Mouse (Mus musculus) C2C12 (cell line): ENCODE results near the gene Ipcef1.

Source experiments
- CEBPB ChIP-seq: IDR thresholded peaks from one replicate; pipeline ENCODE4 v1.6.1; 2011; ENCODE audit warnings: low read depth, mild to moderate bottlenecking, control low read depth, moderate library complexity
- CTCF ChIP-seq: IDR thresholded peaks from one replicate; pipeline ENCODE4 v1.5.1; 2011; ENCODE audit not compliant: control insufficient read depth, insufficient read depth, insufficient read length
- MAX ChIP-seq: IDR thresholded peaks from one replicate; pipeline ENCODE4 v1.6.1; 2011; ENCODE audit warnings: mild to moderate bottlenecking, control low read depth
- MYOG ChIP-seq: IDR thresholded peaks from one replicate; pipeline ENCODE4 v1.6.1; 2011; ENCODE audit not compliant: control insufficient read depth, insufficient read length; ENCODE audit errors: extremely low read depth
- USF1 ChIP-seq: IDR thresholded peaks from one replicate; pipeline ENCODE4 v1.6.1; 2011; ENCODE audit warnings: low read depth, mild to moderate bottlenecking, control low read depth, moderate library complexity

GRCm38 (mm10) chr10:7077389-7077808, 25.1 kb upstream of the Ipcef1 start:
- no peak for TF ChIP-seq CTCF
- no peak for TF ChIP-seq CEBPB
- no peak for TF ChIP-seq USF1
- TF ChIP-seq MAX = no peak
- TF ChIP-seq MYOG = no peak
